Mouse (Mus musculus) lung, postnatal 25 days (tissue): ENCODE data around the gene Col4a3bp.

Source experiments
- DNase-seq: peaks from one replicate; pipeline ENCODE4 v3.0.0; 2022; ENCODE audit warnings: low spot score

Col4a3bp gene

GRCm38 (mm10) chr13:96542901-96543891 lies 778 bp downstream of the Col4a3bp start:
- peak; percentile 39 for DNase-seq

DNA sequence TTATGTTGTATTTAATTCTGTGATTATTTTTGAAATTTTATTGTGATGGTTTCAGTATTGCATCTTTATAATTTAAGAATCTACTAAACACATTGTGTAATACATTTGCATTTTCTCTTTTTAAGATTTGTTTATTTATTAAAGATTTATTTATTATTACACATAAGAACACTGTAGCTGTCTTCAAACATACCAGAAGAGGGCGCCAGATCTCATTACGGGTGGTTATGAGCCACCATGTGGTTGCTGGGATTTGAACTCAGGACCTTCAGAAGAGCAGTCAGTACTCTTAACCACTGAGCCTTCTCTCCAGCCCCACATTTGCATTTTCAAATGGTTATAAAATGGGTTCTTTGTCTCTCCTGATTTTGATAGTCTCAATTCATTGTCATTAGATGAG lies 2.1 kb downstream of the Col4a3bp start:
- no peak for DNase-seq

DNA sequence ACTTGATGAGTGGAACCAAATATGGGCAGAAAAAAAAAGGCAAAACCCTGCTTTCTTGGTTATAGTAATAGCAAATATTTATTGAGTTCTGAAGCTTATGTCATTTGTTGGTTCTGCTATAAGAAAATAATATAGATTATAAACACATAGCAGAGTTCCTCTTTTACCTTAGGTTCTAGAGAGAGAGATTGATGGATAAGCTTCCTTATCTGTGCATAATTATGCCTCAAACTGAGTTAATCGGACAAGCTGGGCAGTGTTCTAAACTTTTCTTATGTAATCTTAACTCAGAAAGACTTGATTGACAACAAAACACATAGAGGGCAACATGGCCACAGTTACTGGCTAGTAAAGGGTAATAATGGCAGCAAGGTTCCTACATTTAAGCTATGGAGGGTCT lies 4.8 kb downstream of the Col4a3bp start:
- no peak for DNase-seq

DNA sequence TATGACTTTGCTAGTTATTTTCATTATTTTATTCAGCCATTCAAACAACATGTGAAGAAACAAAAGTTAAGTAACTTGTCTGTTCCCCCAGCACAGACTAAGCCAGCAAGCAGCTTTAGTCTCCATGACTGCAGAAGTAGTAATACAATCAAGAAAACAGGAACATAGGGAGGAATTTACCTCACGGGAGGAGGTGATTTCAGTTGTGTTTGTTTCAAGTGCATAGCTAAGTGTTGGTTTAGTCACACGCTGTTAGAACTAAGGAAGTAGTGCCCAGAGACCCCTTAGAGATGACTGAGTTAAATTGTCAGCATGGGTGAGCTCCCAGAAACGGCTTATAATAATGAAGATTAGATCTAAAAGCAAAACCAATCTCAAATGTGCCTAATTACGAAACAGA lies 5.5 kb downstream of the Col4a3bp start:
- DNase-seq = peak; percentile 40

DNA sequence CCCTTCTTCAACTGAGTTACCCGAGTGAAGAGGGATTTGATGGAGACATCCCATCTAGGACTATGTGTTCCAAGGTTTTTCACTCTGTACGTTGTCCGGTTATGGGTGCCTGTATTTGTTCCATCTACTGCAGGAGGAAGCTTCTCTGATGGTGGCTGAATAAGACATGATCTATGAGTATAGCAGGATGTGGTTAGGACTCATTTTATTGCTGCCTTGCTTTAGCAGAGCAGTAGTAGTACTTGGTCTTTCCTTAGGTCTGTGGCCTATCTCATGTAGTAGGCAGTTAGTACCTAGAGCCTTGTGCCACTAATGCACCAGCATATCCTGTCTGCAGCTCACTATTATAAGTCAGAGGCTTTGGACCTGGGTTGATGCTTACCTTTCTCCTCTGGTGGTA lies 12.7 kb downstream of the Col4a3bp start:
- DNase-seq = no peak

GRCm38 (mm10) chr13:96567977-96568376 lies 25.6 kb downstream of the Col4a3bp start:
- no peak for DNase-seq

- no peak for DNase-seq
Measured at GRCm38 (mm10) chr13:96570313-96571015, 28.0 kb downstream of the Col4a3bp start.

GRCm38 (mm10) chr13:96571016-96571361 lies 28.6 kb downstream of the Col4a3bp start:
- no peak for DNase-seq

- peak; percentile 76 for DNase-seq
Measured at GRCm38 (mm10) chr13:96574170-96574569, 31.8 kb downstream of the Col4a3bp start.

GRCm38 (mm10) chr13:96579104-96579503 lies 36.7 kb downstream of the Col4a3bp start:
- DNase-seq = no peak

- no peak for DNase-seq
Measured at GRCm38 (mm10) chr13:96579979-96580378, 37.6 kb downstream of the Col4a3bp start.

DNA sequence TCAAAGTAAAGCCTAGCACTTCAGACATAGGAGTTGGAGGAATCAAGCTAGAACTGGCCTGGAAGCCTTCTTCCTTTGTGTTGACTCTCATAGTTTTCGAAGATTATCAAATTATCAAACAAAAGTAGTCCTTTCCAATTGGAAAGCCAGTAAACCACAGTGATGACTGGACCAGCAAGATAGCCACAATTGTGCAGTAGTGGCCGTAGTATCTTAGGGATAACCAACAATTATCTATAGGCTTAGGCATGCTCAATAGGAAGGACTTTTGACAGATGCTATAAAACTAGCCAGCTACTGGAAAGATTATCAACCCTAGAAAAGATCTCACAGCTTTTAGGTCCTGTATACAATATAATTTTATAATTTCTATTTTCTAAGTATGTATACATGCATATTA lies 41.8 kb downstream of the Col4a3bp start:
- no peak for DNase-seq

- DNase-seq = no peak
Measured at GRCm38 (mm10) chr13:96586540-96586939, 44.1 kb downstream of the Col4a3bp start.

- no peak for DNase-seq
Measured at GRCm38 (mm10) chr13:96588642-96589041, 46.2 kb downstream of the Col4a3bp start.

DNA sequence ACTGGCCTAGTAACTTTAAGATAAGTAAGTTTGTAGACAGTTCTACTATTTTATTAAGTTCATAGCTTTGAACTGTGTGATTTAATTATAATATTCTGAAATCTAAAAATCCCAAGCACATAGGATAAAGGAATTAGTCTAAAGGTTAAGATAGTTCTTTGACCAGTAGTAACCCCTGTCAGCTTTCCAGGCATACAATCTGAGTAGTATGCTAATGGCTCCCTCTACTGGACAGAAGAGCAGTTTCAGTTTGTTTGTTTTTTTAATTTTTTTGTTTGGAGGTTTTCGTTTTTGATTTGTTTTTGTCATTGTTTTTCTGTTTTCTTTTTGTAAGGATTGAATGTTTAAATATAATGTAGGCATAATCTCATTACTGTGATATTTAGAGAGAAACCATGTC lies 51.2 kb downstream of the Col4a3bp start:
- peak; percentile 36 for DNase-seq

GRCm38 (mm10) chr13:96594070-96594469 lies 51.7 kb downstream of the Col4a3bp start:
- DNase-seq = no peak

DNA sequence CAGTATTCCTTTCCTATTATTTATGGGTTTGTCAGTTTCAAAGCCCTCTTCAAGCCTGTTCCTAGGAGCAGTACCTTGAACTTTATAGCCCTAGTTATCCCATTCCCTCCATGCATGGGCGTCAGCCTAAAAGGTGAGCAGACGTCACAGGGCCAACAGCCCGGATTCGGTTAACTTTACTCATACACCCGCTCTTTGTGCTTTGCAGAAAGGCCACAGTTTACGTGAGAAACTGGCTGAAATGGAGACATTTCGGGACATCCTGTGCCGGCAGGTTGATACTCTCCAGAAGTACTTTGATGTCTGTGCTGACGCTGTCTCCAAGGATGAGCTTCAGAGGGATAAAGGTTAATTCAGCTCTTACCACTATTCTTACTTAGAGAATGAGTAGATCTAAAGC lies 56.8 kb downstream of the Col4a3bp start:
- no peak for DNase-seq

DNA sequence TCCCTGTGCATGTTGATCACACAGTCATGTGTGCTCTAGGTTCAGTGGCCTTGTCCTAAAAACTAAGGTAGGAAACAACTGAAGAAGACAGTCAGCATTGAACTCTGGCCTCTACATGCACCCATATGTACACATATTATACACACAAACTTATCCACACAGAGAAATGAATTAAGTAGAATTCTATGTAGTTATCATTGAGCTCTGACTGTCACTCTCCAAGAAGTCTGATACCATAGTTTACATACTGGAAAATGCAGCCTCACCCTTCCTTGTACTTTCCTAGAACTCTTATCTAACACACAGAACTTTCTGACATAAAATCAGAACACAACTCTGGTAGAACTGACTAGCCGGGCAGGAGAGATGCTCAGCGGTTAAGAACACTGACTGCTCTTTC lies 61.8 kb downstream of the Col4a3bp start:
- no peak for DNase-seq

GRCm38 (mm10) chr13:96614615-96615014 lies 72.2 kb downstream of the Col4a3bp start:
- DNase-seq = no peak

DNA sequence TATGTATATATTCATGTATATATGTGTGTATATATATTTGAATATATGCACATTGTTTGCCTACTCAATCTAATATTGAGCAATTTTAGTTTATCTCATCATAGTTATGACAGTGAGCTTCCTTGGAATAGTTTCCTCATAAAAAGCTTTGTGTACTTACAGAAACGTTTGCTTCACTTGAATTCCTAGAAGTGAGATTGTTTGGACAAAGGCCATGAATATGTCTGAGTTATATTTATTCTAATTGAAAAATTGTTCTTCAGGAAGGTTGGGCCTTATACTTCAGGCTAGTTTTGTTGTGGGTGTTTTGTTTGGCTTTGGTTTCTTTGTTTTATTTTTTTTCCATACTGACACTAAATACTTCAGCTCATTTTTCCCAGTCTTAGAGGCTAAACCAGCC lies 78.5 kb downstream of the Col4a3bp start:
- DNase-seq = no peak

DNA sequence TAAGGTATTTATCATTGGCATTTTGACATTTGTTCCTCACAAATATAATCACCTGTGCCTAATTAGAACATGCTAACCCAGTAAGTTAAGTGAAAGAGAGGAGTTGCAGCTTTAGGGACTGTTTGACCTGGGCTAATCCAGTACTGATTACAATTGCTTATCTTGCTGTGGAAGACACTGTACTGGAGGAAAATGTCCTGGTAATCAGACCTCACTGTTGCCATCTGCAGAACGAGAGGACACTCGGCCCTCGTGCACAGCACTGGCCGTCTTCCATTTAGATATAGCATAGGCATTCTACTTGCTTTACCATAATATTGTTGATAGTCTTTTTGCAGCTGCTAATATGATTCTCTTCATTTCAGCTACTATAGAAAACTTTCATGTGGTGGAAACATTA lies 88.0 kb downstream of the Col4a3bp start:
- no peak for DNase-seq

DNA sequence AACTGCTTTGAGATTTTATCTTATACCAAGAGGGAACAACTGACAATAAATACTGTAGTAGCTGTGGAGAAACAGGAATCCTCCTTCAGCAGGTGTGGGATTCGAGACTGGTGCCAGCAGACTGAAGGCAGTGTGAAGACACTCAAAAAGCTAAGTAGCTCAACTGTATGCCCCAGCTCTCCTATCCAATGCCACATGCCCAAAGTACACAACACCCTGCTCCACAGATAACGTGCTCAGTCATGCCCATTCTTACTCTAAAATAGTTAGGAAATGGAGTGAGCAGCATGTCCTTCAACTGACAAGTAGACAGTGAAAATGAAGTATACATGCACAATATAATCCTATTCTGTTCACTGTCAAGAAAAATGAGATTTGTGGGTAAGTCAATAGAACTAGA lies 101.8 kb downstream of the Col4a3bp start:
- no peak for DNase-seq

DNA sequence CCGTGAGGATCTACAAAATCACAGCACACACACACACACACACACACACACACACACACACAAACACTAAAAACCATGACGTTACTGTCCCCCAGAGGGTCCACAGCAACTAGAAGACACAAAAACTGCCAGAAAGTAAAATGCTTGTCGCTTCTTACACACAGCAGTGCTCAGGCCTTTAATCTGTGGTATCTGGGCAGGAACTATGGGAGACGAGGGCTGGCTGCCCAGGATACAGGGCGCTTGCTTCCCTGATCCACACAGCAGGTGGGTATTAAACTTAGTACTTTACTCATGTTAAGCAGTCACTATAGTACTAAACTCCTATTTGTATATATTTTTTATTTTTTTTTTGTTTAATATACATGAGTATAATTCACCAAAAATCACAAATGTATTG lies 103.4 kb downstream of the Col4a3bp start:
- no peak for DNase-seq
